9 mouse cellular contexts compared by ENCODE assay signal in the genomic region with DNA sequence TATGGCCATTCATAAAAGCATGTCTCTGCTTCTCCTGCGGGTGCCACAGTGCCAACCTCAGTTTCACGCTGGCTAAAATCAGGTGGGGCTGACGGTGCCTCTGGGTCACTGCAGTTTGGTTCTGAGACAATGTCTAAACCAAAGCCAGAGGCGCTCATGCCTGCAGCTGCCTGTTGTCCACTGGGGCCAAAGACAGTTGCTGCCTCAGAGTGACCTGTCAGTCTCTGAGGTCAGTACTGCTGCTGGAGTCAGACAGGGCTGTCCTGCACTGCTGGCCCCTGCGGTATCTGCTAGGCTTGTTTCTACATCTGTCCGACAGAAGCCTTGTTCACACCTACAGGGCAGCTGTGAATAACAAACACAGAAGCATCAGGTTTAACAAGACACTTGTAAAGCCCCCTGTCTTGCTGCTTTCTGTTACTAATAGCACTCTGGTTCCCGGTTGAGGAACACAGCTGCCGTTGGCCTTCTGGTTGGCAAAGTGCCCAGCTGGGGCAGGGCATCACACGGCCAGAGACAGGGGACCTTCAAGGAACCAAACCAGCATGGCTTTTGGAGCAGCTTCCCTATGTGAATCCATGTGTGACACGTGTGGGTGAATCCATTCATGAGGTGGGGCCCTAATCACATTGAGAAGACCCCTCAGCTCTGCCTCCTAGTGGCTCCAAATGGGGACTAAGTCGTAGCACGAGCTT.
DNase-seq lines count a peak whose midpoint lies in the region; ATAC-seq and TF ChIP-seq lines count a peak whose summit lies in the region.
"Had no signal": no experiment of that assay in that cellular context is flagged by ENCODE, and none has a peak within 500 bp of the region (broad histone marks: within the 10 kb centered on the region; RNA-seq: fewer than 3 reads in every experiment).

No protein-coding gene starts in this region.

- TF ChIP-seq POLR2A in cerebellum, adult 2 months (IDR thresholded peaks at IDR 0.05; ENCODE audit: borderline replicate concordance, insufficient read depth, low read length), result no peak

- peak; percentile 43; the same call in 1 of the 2 replicates for ATAC-seq in hindbrain, embryonic 16.5 days
- no peak for ATAC-seq in hindbrain, embryonic 12.5 days (ENCODE audit: low FRiP score)
- no peak for ATAC-seq in midbrain, postnatal 0 days (ENCODE audit: low FRiP score)
- ATAC-seq in midbrain, embryonic 16.5 days, result no peak

- H3K4me3 ChIP-seq in cerebellum, adult 2 months (replicated peaks; ENCODE audit: insufficient read depth, low read depth, low read length), result no peak overlapping the region
- H3K4me3 ChIP-seq in hindbrain, embryonic 16.5 days (ENCODE audit: low read length), result no peak overlapping the region
- H3K4me3 ChIP-seq in hindbrain, embryonic 12.5 days, result no peak overlapping the region
- no peak overlapping the region for H3K4me3 ChIP-seq in midbrain, postnatal 0 days (ENCODE audit: low read depth, low read length)
- H3K4me3 ChIP-seq in midbrain, embryonic 16.5 days (ENCODE audit: low read depth, low read length), result no peak overlapping the region
- H3K4me3 ChIP-seq: heart, embryonic 12.5 days had no signal

- no peaks in the 10 kb centered on the region for H3K36me3 ChIP-seq in hindbrain, embryonic 16.5 days (ENCODE audit: control insufficient read depth, insufficient read depth, low read length)
- no peaks in the 10 kb centered on the region for H3K36me3 ChIP-seq in hindbrain, embryonic 12.5 days
- no peaks in the 10 kb centered on the region for H3K36me3 ChIP-seq in midbrain, postnatal 0 days (ENCODE audit: insufficient read depth, low read length)
- H3K36me3 ChIP-seq in midbrain, embryonic 16.5 days (ENCODE audit: control insufficient read depth, insufficient read depth, low read length), result no peaks in the 10 kb centered on the region
- H3K36me3 ChIP-seq: heart, embryonic 12.5 days had no signal

- no peak overlapping the region for H3K27ac ChIP-seq in cerebellum, adult 2 months (ENCODE audit: insufficient read depth, low read length)
- H3K27ac ChIP-seq in hindbrain, embryonic 16.5 days (ENCODE audit: low read depth, low read length), result no peak overlapping the region
- H3K27ac ChIP-seq in hindbrain, embryonic 12.5 days, result no peak overlapping the region
- H3K27ac ChIP-seq in midbrain, postnatal 0 days (ENCODE audit: low read depth, low read length), result no peak overlapping the region
- H3K27ac ChIP-seq in midbrain, embryonic 16.5 days (ENCODE audit: low read length), result no peak overlapping the region

- no peaks in the 10 kb centered on the region for H3K9me3 ChIP-seq in hindbrain, embryonic 16.5 days (ENCODE audit: control insufficient read depth, low read length)
- H3K9me3 ChIP-seq in hindbrain, embryonic 12.5 days (replicated peaks), result no peaks in the 10 kb centered on the region
- no peaks in the 10 kb centered on the region for H3K9me3 ChIP-seq in midbrain, postnatal 0 days (ENCODE audit: low read length)
- H3K9me3 ChIP-seq in midbrain, embryonic 16.5 days (replicated peaks; ENCODE audit: control insufficient read depth, low read length, poor library complexity, severe bottlenecking), result no peaks in the 10 kb centered on the region
- H3K9me3 ChIP-seq: heart, embryonic 12.5 days had no signal

- H3K9ac ChIP-seq in hindbrain, embryonic 16.5 days (ENCODE audit: low read depth, low read length), result no peak overlapping the region
- no peak overlapping the region for H3K9ac ChIP-seq in hindbrain, embryonic 12.5 days
- no peak overlapping the region for H3K9ac ChIP-seq in midbrain, postnatal 0 days (replicated peaks; ENCODE audit: low read length, poor library complexity, severe bottlenecking)
- H3K9ac ChIP-seq in midbrain, embryonic 16.5 days (ENCODE audit: low read depth, low read length), result no peak overlapping the region
- H3K9ac ChIP-seq: heart, embryonic 12.5 days had no signal

- 0 out of 2 replicates have a peak, but pooled peaks have one; percentile 8 for TF ChIP-seq CTCF in cerebellum, adult 2 months (IDR thresholded peaks at IDR 0.05; ENCODE audit: borderline replicate concordance, insufficient read depth, low read depth, low read length)
- TF ChIP-seq CTCF in midbrain, postnatal 0 days (IDR thresholded peaks at IDR 0.05), result peak; percentile 40

- no peak overlapping the region for H3K4me2 ChIP-seq in hindbrain, embryonic 16.5 days (ENCODE audit: low read length)
- H3K4me2 ChIP-seq in hindbrain, embryonic 12.5 days (replicated peaks), result no peak overlapping the region
- H3K4me2 ChIP-seq in midbrain, postnatal 0 days (ENCODE audit: low read depth, low read length, poor library complexity, severe bottlenecking), result no peak overlapping the region
- no peak overlapping the region for H3K4me2 ChIP-seq in midbrain, embryonic 16.5 days (ENCODE audit: low read length)
- H3K4me2 ChIP-seq: heart, embryonic 12.5 days had no signal

- no peak for DNase-seq in cerebellum, adult 2 months
- DNase-seq in cerebellum, adult 18-20 months, result no peak
- DNase-seq in midbrain, postnatal 0 days (ENCODE audit: low spot score), result peak; percentile 61
- DNase-seq in retina, postnatal 1 day, result peak; percentile 78
- no peak for DNase-seq in urinary bladder, adult 18-20 months (ENCODE audit: low spot score in 2 of 2)

- WGBS in cerebellum, adult 2 months, result 39% methylated on average over 12 of the region's 12 CpGs
- 46% methylated on average over 12 of the region's 12 CpGs for WGBS in hindbrain, embryonic 16.5 days
- 49% methylated on average over 12 of the region's 12 CpGs for WGBS in hindbrain, embryonic 12.5 days
- WGBS in midbrain, postnatal 0 days, result 46% methylated on average over 12 of the region's 12 CpGs
- WGBS in midbrain, embryonic 16.5 days, result 56% methylated on average over 12 of the region's 12 CpGs

- H3K27me3 ChIP-seq in cerebellum, adult 2 months (ENCODE audit: control insufficient read depth, insufficient read depth, low read length), result no peaks in the 10 kb centered on the region
- H3K27me3 ChIP-seq in hindbrain, embryonic 16.5 days (replicated peaks; ENCODE audit: control insufficient read depth, insufficient read depth, low read length), result no peaks in the 10 kb centered on the region
- 0 out of 2 replicates have a peak, but pooled peaks cover 3% of the 10 kb centered on the region for H3K27me3 ChIP-seq in hindbrain, embryonic 12.5 days
- H3K27me3 ChIP-seq in midbrain, postnatal 0 days (ENCODE audit: insufficient read depth, low read length), result no peaks in the 10 kb centered on the region
- H3K27me3 ChIP-seq in midbrain, embryonic 16.5 days (ENCODE audit: control insufficient read depth, insufficient read depth, low read depth, low read length), result no peaks in the 10 kb centered on the region

- no peaks in the 10 kb centered on the region for H3K4me1 ChIP-seq in cerebellum, adult 2 months (ENCODE audit: control insufficient read depth, insufficient read depth, low read length)
- H3K4me1 ChIP-seq in hindbrain, embryonic 16.5 days (ENCODE audit: control insufficient read depth, insufficient read depth, low read depth, low read length), result peaks cover 6% of the 10 kb centered on the region
- peaks cover 28% of the 10 kb centered on the region for H3K4me1 ChIP-seq in hindbrain, embryonic 12.5 days
- H3K4me1 ChIP-seq in midbrain, postnatal 0 days (ENCODE audit: insufficient read depth, low read length), result no peaks in the 10 kb centered on the region; the same call in 1 of the 2 replicates
- H3K4me1 ChIP-seq in midbrain, embryonic 16.5 days (ENCODE audit: control insufficient read depth, insufficient read depth, low read length), result peaks cover 6% of the 10 kb centered on the region; the same call in 1 of the 2 replicates

Comparison
In these comparisons a context has a peak if more than half of its experiments do, and no peak if none do; other contexts are left out.
1. DNase-seq: peak in midbrain, postnatal 0 days (single experiment) and retina, postnatal 1 day (single experiment); none in cerebellum, adult 2 months (0 of 2), cerebellum, adult 18-20 months (0 of 2) and urinary bladder, adult 18-20 months (0 of 2).